Mouse (Mus musculus) forebrain, embryonic 15.5 days (tissue): ENCODE results near the gene Zfp777. TPM values are rescaled to one million over a fixed set of nuclear protein-coding genes. Genes with fewer than 3 reads are reported as not detected.

Experiments used
- microRNA-seq: library from miRNA; unstranded; fragments of <30 nt; microRNA quantifications from one replicate; pipeline ENCODE4, GENCODE M21; 2016
- polyA plus RNA-seq: library from polyadenylated mRNA; unstranded; fragments of >200 nt; fragmentation: Nextera tagmentation; extraction: Ambion mirVana; gene quantifications from 2 replicates; pipeline ENCODE4 v1.2.1, GENCODE M21; 2015

Gene Zfp777
- polyA plus RNA-seq, 1 experiment from 2014 or later = 11.7 TPM

Small RNA genes within 50 kb of the gene (microRNA-seq; reads per million reads assigned to microRNA genes)
- not detected for gene Gm24563

Other genes starting within 250 kb of the Zfp777 start
- 145 TPM in 2 replicates for gene Pdia4, start 235.5 kb downstream of the Zfp777 start, polyA plus RNA-seq
- gene Zfp786, start 218.0 kb downstream of the Zfp777 start, polyA plus RNA-seq = 17.3 and 18.5 TPM in 2 replicates
- gene Zfp398, start 213.2 kb downstream of the Zfp777 start, polyA plus RNA-seq = 16.5 and 17.5 TPM in 2 replicates
- gene Zfp282, start 171.7 kb downstream of the Zfp777 start, polyA plus RNA-seq = 27.7 TPM in 2 replicates
- 22.1 and 24.6 TPM in 2 replicates for gene Zfp212, start 128.4 kb downstream of the Zfp777 start, polyA plus RNA-seq
- gene Zfp956, start 95.5 kb downstream of the Zfp777 start, polyA plus RNA-seq = 20.9 and 21.5 TPM in 2 replicates
- gene Zfp746, start 37.7 kb upstream of the Zfp777 start, polyA plus RNA-seq = 23.9 and 25.9 TPM in 2 replicates